Mouse (Mus musculus): ENCODE measurements around the gene Spen. TPM values are rescaled to one million over a fixed set of nuclear protein-coding genes. Genes with fewer than 3 reads are reported as not detected.

The Spen gene
- total RNA-seq, 2 experiments from 2014 or later: 54.6 to 60.6 TPM

- intact Hi-C loops (cut with DNase I): no loop called here
These were observed 105.7 kb downstream of the Spen start for GRCm38 (mm10) chr4:141432666-141433065.

GRCm38 (mm10) chr4:141430997-141431396 lies 107.4 kb downstream of the Spen start:
- peak in 1 of 2 experiments; percentile 69 for DNase-seq (ENCODE audit: low spot score in 2 of 2)
- intact Hi-C loops (cut with DNase I): loop anchor here (1.0 to 2.0 kb wide), 3 partner anchors 26 to 144 kb away; no protein-coding TSS in a partner anchor

More at GRCm38 (mm10) chr4:141432666-141433065, 105.7 kb downstream of the Spen start:
- DNase-seq (ENCODE audit: low spot score in 2 of 2): no peak

GRCm38 (mm10) chr4:141429847-141430246 lies 108.5 kb downstream of the Spen start:
- intact Hi-C loops (cut with DNase I): loop anchor here (2.0 kb wide), 2 partner anchors 25 to 131 kb away; no protein-coding TSS in a partner anchor

GRCm38 (mm10) chr4:141429381-141429780 lies 109.0 kb downstream of the Spen start:
- intact Hi-C loops (cut with DNase I): no loop called here
- no peak for DNase-seq (ENCODE audit: low spot score in 2 of 2)

More at GRCm38 (mm10) chr4:141429847-141430246, 108.5 kb downstream of the Spen start:
- no peak for DNase-seq (ENCODE audit: low spot score in 2 of 2)

- no peak for DNase-seq (ENCODE audit: low spot score in 2 of 2)
- intact Hi-C loops (cut with DNase I): no loop called here
These were observed 110.5 kb downstream of the Spen start for GRCm38 (mm10) chr4:141427921-141428320.

GRCm38 (mm10) chr4:141426796-141427745 lies 111.3 kb downstream of the Spen start:
- no peak for DNase-seq (ENCODE audit: low spot score in 2 of 2)
- intact Hi-C loops (cut with DNase I): no loop called here

- intact Hi-C loops (cut with DNase I): no loop called here
- peak; percentile 78 to 91 for DNase-seq (ENCODE audit: low spot score in 2 of 2)
These were observed 112.6 kb downstream of the Spen start for GRCm38 (mm10) chr4:141425484-141426479.

- intact Hi-C loops (cut with DNase I): no loop called here
- DNase-seq (ENCODE audit: low spot score in 2 of 2): no peak
These were observed 114.5 kb downstream of the Spen start for GRCm38 (mm10) chr4:141423691-141424431.

GRCm38 (mm10) chr4:141423288-141423687 lies 115.1 kb downstream of the Spen start:
- intact Hi-C loops (cut with DNase I): no loop called here

GRCm38 (mm10) chr4:141422841-141423240 lies 115.6 kb downstream of the Spen start:
- no peak for DNase-seq (ENCODE audit: low spot score in 2 of 2)
- intact Hi-C loops (cut with DNase I): no loop called here

More at GRCm38 (mm10) chr4:141423288-141423687, 115.1 kb downstream of the Spen start:
- no peak for DNase-seq (ENCODE audit: low spot score in 2 of 2)

GRCm38 (mm10) chr4:141421423-141421822 lies 117.0 kb downstream of the Spen start:
- DNase-seq (ENCODE audit: low spot score in 2 of 2): no peak
- intact Hi-C loops (cut with DNase I): no loop called here

- no peak for DNase-seq (ENCODE audit: low spot score in 2 of 2)
- intact Hi-C loops (cut with DNase I): no loop called here
These were observed 117.5 kb downstream of the Spen start for GRCm38 (mm10) chr4:141420886-141421285.

- DNase-seq (ENCODE audit: low spot score in 2 of 2): no peak
These were observed 118.1 kb downstream of the Spen start, which contains the start of gene Hspb7 for GRCm38 (mm10) chr4:141420192-141420829. Hspb7 (plus strand) TSS chr4:141420779.

GRCm38 (mm10) chr4:141419398-141420191 lies 118.8 kb downstream of the Spen start:
- peak in 1 of 2 experiments; percentile 45 for DNase-seq (ENCODE audit: low spot score in 2 of 2)
- intact Hi-C loops (cut with DNase I): no loop called here

More at GRCm38 (mm10) chr4:141420192-141420829, 118.1 kb downstream of the Spen start, which contains the start of gene Hspb7:
- intact Hi-C loops (cut with DNase I): no loop called here
